Mouse (Mus musculus) layer of hippocampus, adult 6 months (tissue): ENCODE results near the gene Gdf9. TPM values are rescaled to one million over a fixed set of nuclear protein-coding genes. Genes with fewer than 3 reads are reported as not detected.

ENCODE experiments used
- long read RNA-seq, 2 experiments: library from polyadenylated mRNA; unstranded; transcript quantifications; one replicate each; pipeline ENCODE4 v2.0.0; 2019 to 2020
- microRNA-seq: library from miRNA; unstranded; fragments of <30 nt; microRNA quantifications from one replicate; pipeline ENCODE4 v1.2.0, GENCODE M21; 2020
- polyA plus RNA-seq: library from polyadenylated mRNA; unstranded; fragments of <200 nt; fragmentation: Nextera tagmentation; gene quantifications from 2 replicates; pipeline ENCODE4 v1.2.3, GENCODE M21; 2021

The Gdf9 gene
- 1.2 and 1.3 TPM in 2 replicates for polyA plus RNA-seq
- long read RNA-seq, experiment 1, partial matches to known transcripts, result 1 of 2 reads
- long read RNA-seq, experiment 1, other reads (novel, unspliced or antisense), result 1 of 2 reads
- long read RNA-seq, experiment 2, partial matches to known transcripts, result 0 of 7 reads
- long read RNA-seq, experiment 2, other reads (novel, unspliced or antisense), result 7 of 7 reads

GRCm38 (mm10) chr11:53430670-53431346, at the start of gene Gdf9, which contains the start of gene Uqcrq:
TSS of gene Gdf9 (plus strand) at chr11:53431023.
TSS of gene Uqcrq (minus strand) at chr11:53430831.

GRCm38 (mm10) chr11:53423036-53423435, 7.8 kb upstream of the Gdf9 start, which contains the start of gene Leap2:
TSS of gene Leap2 (minus strand) at chr11:53423170.

DNA sequence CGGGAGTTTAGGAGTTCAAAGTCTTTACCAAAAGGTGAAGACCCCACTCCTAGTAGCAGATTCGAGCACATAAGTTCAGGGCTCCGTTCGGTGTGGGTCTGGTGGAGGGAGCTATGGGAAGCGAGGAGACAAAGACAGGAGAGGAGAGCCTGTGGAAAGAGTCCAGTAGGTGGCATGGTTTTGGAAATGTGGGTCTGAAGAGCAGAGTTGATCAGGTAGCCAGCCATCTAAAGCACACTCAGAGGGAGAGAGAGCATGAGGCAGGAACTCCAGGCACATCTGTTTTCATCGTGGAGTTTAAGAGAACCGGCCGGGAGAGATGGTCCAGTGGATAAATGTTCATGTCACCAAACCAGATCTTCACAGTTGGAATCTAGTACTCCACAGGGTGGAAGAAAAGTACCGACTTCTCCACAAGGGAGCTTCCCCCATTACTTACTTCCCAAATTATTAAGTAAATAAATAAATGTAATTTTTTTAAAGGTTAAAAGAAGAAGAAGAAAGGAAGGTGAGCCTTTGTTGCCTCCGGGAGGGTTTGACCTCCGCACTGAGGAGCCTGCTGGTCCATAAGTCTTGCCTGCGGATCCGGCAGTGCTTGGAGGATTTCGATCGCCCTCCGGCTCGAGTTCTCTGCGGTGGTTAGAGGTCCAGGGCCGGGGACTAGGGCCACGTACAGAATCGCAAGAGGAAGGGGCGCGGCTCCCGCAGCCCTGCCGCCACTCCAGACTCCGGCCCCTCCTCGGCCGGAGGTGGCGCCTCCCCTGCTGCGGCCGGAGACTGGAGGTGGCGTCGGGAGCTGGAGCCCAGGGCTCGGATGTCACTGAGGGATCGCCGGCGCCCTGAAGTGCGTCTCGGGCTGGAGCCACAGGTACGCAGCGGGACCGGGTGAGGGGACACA, 25.9 kb downstream of the Gdf9 start, which contains the start of the genes Gm10447 and Shroom1:
Gene Gm10447 (minus strand): TSS at position 637 of the 898 bp plus-strand sequence.
Gene Shroom1 (plus strand): TSS at position 732 of the 898 bp plus-strand sequence.

DNA sequence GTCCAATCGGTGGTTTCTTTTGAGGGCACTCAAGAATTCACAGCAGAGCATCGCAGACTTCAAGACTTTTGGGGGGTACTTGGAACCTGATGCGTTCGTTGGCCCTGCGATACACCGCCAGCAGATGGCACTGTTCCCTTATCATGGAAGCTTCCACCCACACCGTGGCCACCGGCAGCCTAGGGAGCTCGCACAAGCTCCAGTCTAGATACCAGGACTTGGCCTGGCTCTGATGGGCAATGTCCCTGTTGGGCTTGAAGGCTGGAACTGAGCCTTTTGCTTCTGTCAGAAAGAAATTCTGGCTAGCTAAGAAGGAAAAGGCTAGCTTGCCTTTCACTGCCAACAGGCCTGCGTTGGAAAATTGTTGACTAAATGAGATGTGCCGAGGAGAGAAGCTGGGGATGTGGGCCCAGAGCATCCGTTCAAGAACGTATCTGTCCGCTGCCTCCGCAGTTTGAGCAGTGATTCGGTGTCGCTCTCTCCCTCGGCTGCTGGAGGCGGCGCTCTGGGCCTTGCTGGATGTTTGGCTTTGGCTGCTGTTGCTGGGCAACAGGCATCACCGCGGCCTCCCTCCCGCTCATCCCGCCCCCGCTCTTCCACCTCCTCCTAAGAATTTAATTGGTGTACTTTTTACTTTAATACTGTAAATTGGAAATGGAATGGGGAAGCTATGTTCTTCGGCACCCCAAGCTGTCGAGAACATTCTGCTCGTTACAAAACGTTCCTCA, 39.3 kb downstream of the Gdf9 start, which contains the start of gene Gm9837:
Gene Gm9837 (minus strand): TSS at position 512 of the 728 bp plus-strand sequence.

DNA sequence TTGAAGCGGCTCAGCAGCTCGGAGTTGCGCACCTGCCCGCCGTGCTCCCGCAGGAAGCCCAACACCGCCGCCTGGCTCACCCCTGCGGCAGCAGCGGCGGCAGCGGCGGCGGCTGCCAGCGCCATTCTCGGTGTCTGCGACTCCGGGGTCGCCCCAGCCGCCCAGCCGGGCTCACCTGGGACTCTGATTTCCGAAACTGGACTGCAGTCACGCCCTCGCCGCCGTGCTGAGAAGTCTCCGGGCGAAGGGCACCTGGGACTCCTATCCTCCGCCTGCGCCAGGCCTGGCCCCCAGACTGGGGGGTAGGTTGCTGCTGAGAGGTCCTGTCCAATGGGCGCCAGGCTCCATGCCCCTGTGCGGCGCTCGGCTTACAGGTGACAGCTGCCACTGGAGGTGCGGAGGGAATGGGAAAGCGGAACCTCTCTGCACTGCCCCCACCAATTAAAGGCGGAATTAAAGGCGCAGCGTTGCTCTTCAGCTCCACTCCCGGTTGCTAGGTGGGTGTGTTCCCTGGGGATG, 49.0 kb downstream of the Gdf9 start, which contains the start of the genes Gm9945 and Sowaha:
Gene Gm9945 (plus strand): TSS at position 384 of the 519 bp plus-strand sequence.
Gene Sowaha (minus strand): TSS at position 492 of the 519 bp plus-strand sequence.

Small RNAs within 50 kb of the gene (microRNA-seq; reads per million reads assigned to microRNA genes)
- not detected for gene Mir6920

Other genes starting within 250 kb of the Gdf9 start
- 33.7 and 35.1 TPM in 2 replicates for gene Hspa4, start 130.6 kb upstream of the Gdf9 start, polyA plus RNA-seq
- 8.6 and 10.2 TPM in 2 replicates for gene Zcchc10, start 106.3 kb upstream of the Gdf9 start, polyA plus RNA-seq
- gene Aff4, start 80.2 kb upstream of the Gdf9 start, polyA plus RNA-seq, result 13.2 and 15.0 TPM in 2 replicates
- gene Leap2, start 7.9 kb upstream of the Gdf9 start, polyA plus RNA-seq, result not detected in 2 replicates
- 1,616 and 1,818 TPM in 2 replicates for gene Uqcrq, start 192 bp upstream of the Gdf9 start, polyA plus RNA-seq
- 0.06 TPM in 1 of 2 replicates, not detected in the other for gene Gm10447, start 26.1 kb downstream of the Gdf9 start, polyA plus RNA-seq
- gene Shroom1, start 26.2 kb downstream of the Gdf9 start, polyA plus RNA-seq, result 3.4 and 3.5 TPM in 2 replicates
- gene Gm9837, start 39.5 kb downstream of the Gdf9 start, polyA plus RNA-seq, result not detected in 2 replicates
- 1.5 and 2.4 TPM in 2 replicates for gene Gm9945, start 49.1 kb downstream of the Gdf9 start, polyA plus RNA-seq
- 65.5 and 66.0 TPM in 2 replicates for gene Sowaha, start 49.3 kb downstream of the Gdf9 start, polyA plus RNA-seq
- 107 and 117 TPM in 2 replicates for gene Sept8, start 88.2 kb downstream of the Gdf9 start, polyA plus RNA-seq
- gene Kif3a, start 136.4 kb downstream of the Gdf9 start, polyA plus RNA-seq, result 112 and 121 TPM in 2 replicates
- gene Il4, start 187.6 kb downstream of the Gdf9 start, polyA plus RNA-seq, result 0.40 and 0.43 TPM in 2 replicates
- gene Il13, start 203.7 kb downstream of the Gdf9 start, polyA plus RNA-seq, result not detected in 2 replicates